Mouse (Mus musculus) forebrain, embryonic 13.5 days (tissue): ENCODE data around the gene Ilk. TPM values are rescaled to one million over a fixed set of nuclear protein-coding genes. Genes with fewer than 3 reads are reported as not detected.
"Not testable (repeated sequence)": the region's sequence is repeated elsewhere in the genome, so short reads cannot be mapped to it uniquely, and the experiment has no call there.

Source experiments
- ATAC-seq: fragments of 200-750 bp; cut with Nextera tagmentation; 2 replicates; pipeline ENCODE4 v1.8.0; 2017
- H3K27ac ChIP-seq: fragments of 300-500 bp; sonication (generic); 2 replicates; pipeline ENCODE4 v1.5.1; 2015; ENCODE audit warnings: inconsistent platforms, mild to moderate bottlenecking, moderate library complexity
- H3K27me3 ChIP-seq: fragments of 300-500 bp; sonication (generic); 2 replicates; pipeline ENCODE4 v1.6.1; 2015; ENCODE audit warnings: mild to moderate bottlenecking, inconsistent platforms
- H3K36me3 ChIP-seq: fragments of 300-500 bp; sonication (generic); 2 replicates; pipeline ENCODE4 v1.6.1; 2015; ENCODE audit warnings: mild to moderate bottlenecking, inconsistent platforms; ENCODE audit not compliant: poor library complexity, severe bottlenecking
- H3K4me1 ChIP-seq: fragments of 300-500 bp; sonication (generic); 2 replicates; pipeline ENCODE4 v1.6.1; 2015; ENCODE audit warnings: inconsistent platforms
- H3K4me2 ChIP-seq: fragments of 300-500 bp; sonication (generic); 2 replicates; pipeline ENCODE4 v1.6.1; 2015; ENCODE audit warnings: inconsistent platforms, mild to moderate bottlenecking, moderate library complexity
- H3K4me3 ChIP-seq: fragments of 300-500 bp; sonication (generic); 2 replicates; pipeline ENCODE4 v1.5.1; 2015; ENCODE audit warnings: mild to moderate bottlenecking, inconsistent platforms
- H3K9ac ChIP-seq: fragments of 300-500 bp; sonication (generic); 2 replicates; pipeline ENCODE4 v1.6.1; 2015; ENCODE audit warnings: mild to moderate bottlenecking, inconsistent platforms
- H3K9me3 ChIP-seq: fragments of 300-500 bp; sonication (generic); replicated peaks from 2 replicates; pipeline ENCODE4 v1.6.1; 2016; ENCODE audit warnings: inconsistent platforms
- WGBS: fragments of 180-500 bp; shearing (Covaris S2); methylation state at CpG from one replicate; pipeline ENCODE4 v1.1.7; 2015; 5-methylcytosine and 5-hydroxymethylcytosine counted together
- polyA plus RNA-seq: library from polyadenylated mRNA; unstranded; fragments of >200 nt; fragmentation: Nextera tagmentation; extraction: Ambion mirVana; gene quantifications from 2 replicates; pipeline ENCODE4 v1.2.1, GENCODE M21; 2015

Ilk gene
- polyA plus RNA-seq, 1 experiment from 2014 or later = 179 TPM

- 54% methylated on average over 4 of the region's 4 CpGs for WGBS
- Histone ChIP-seq H3K4me1 (peaks cover 30% of the 10 kb centered on the region), H3K36me3 (peaks cover 52% of the 10 kb centered on the region), H3K4me2 (peak overlapping the region; percentile 95), H3K4me3 (peak overlapping the region; percentile 82), H3K9ac (peak overlapping the region; percentile 86)
- not testable (repeated sequence) for ATAC-seq, H3K9me3 ChIP-seq, H3K27me3 ChIP-seq, H3K27ac ChIP-seq
These were observed 928 bp upstream of the Ilk start for GRCm38 (mm10) chr7:105735464-105735863.

- Histone ChIP-seq H3K36me3 (peaks cover 52% of the 10 kb centered on the region), H3K4me1 (peaks cover 30% of the 10 kb centered on the region), H3K9ac (peak within 1 kb of the TSS; percentile 86), H3K9me3 (no peaks in the 10 kb centered on the region), H3K4me3 (peak within 1 kb of the TSS; percentile 82), H3K4me2 (peak within 1 kb of the TSS; percentile 95), H3K27me3 (no peaks in the 10 kb centered on the region), H3K27ac (peak within 1 kb of the TSS; percentile 70)
- ATAC-seq = no peak; the same call in 1 of the 2 replicates
- WGBS = under 1% methylated on average over 30 of the region's 30 CpGs
These were observed 624 bp downstream of the Ilk start, which contains the start of gene Rrp8 for GRCm38 (mm10) chr7:105736911-105737521. Gene Rrp8, minus strand, starts transcription at chr7:105737385.

DNA sequence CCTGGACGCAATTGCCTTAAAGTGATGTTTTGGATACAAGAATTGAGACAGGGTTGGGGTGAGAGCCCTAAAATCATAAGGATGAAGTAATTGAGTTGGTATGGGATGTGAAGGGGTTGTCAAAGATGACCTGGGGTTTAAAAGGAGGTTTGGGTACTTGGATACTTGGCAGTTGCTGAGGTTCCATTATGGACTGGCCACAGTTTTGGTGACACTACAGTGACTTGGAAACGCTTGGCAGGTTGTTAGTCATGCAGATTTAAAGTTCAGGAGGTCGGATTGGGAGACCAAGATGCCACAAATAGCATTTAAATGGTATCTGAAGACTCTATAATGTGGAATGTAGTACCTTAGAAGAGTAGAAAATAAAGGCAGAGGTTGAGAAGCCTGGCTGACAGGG lies 1.3 kb downstream of the Ilk start:
- H3K27ac ChIP-seq = no peak overlapping the region
- H3K9ac ChIP-seq = peak overlapping the region; percentile 86
- ATAC-seq = no peak
- H3K9me3 ChIP-seq = no peaks in the 10 kb centered on the region
- H3K4me3 ChIP-seq = peak overlapping the region; percentile 82
- no peaks in the 10 kb centered on the region for H3K27me3 ChIP-seq
- 44% methylated on average over 3 of the region's 3 CpGs for WGBS
- H3K4me1 ChIP-seq = peaks cover 30% of the 10 kb centered on the region
- peaks cover 52% of the 10 kb centered on the region for H3K36me3 ChIP-seq
- peak overlapping the region; percentile 95 for H3K4me2 ChIP-seq

DNA sequence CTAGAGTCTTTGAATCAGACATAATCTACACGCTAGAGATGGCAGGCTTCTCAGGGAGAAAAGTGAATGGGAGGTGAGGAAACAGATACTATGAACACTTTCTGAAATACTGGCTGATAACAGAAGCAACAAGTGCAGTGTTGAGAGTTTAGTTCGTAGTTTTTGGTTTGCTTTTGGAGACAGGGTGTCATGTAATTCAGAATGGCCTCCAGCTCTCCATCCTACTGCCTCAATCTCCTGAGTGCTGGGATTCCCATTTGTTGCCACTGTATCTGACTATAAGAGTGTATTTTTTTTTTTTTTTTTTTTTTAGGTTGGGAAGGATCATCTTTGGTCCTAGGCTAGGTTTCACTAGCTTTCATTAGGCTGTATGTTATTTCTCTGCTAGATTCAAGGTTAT lies 1.9 kb downstream of the Ilk start:
- 84% methylated on average over 2 of the region's 2 CpGs for WGBS
- H3K9me3 ChIP-seq = no peaks in the 10 kb centered on the region
- H3K36me3 ChIP-seq = peaks cover 50% of the 10 kb centered on the region
- H3K27ac ChIP-seq = no peak overlapping the region
- no peak for ATAC-seq
- H3K4me3 ChIP-seq = no peak overlapping the region
- peak overlapping the region; percentile 33; the same call in 1 of the 2 replicates for H3K4me2 ChIP-seq
- H3K9ac ChIP-seq = 0 out of 2 replicates have a peak overlapping the region, but pooled peaks have one; percentile 12
- no peaks in the 10 kb centered on the region for H3K27me3 ChIP-seq
- peaks cover 34% of the 10 kb centered on the region for H3K4me1 ChIP-seq

DNA sequence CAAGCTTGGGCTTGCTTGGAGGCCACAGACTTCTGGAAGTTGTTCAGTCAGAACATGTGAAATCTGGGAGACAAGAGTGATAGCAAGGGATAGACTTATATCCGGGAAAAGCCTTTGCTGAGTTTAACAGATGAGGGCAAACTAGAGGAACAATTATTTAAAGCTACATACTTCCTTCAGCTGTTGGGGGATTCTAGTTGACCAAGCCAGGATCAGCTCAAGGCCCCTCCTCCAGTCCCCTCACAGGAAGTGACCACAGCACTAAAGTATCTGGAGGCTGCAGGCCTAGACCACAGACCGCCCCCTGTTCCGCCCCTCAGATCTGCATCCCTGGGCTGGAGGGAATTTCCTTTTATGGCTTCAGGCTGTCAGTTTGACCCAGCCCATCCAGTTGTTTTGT lies 2.6 kb downstream of the Ilk start:
- Histone ChIP-seq H3K9ac (no peak overlapping the region), H3K36me3 (peaks cover 43% of the 10 kb centered on the region), H3K27ac (no peak overlapping the region), H3K4me3 (no peak overlapping the region), H3K27me3 (no peaks in the 10 kb centered on the region), H3K9me3 (no peaks in the 10 kb centered on the region), H3K4me2 (no peak overlapping the region), H3K4me1 (peaks cover 40% of the 10 kb centered on the region)
- no peak for ATAC-seq
- 31% methylated on average over 3 of the region's 3 CpGs for WGBS

DNA sequence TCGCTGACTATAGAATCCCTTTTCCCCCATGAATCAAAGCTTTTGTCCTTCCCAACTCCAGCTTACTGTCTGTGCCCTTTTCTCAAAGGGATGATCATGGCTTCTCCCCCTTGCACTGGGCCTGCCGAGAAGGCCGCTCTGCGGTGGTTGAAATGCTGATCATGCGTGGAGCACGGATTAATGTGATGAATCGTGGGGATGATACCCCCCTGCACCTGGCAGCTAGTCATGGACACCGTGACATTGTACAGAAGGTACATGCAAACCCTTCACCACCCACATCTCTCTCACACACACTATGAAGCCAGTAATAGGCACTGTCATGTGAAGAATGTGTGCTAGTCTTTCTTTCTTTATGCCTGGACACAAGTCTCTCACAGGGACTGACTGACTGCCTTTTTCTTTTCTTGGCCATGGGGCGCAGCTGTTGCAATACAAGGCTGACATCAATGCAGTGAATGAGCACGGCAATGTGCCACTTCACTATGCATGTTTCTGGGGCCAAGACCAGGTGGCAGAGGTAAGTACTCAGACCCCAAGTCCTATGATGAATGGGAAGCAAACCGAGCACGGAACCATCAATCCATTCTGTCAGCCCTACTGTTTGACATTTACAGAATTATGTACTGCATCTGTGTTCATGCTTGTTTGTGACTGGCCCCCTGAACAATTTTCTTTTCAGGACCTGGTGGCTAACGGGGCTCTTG lies 3.9 kb downstream of the Ilk start:
- Histone ChIP-seq H3K27ac (no peak overlapping the region), H3K36me3 (peaks cover 34% of the 10 kb centered on the region), H3K4me2 (no peak overlapping the region), H3K9ac (no peak overlapping the region), H3K4me3 (no peak overlapping the region), H3K27me3 (no peaks in the 10 kb centered on the region), H3K4me1 (peaks cover 38% of the 10 kb centered on the region), H3K9me3 (no peaks in the 10 kb centered on the region)
- ATAC-seq = no peak
- 85% methylated on average over 13 of the region's 13 CpGs for WGBS

- Histone ChIP-seq H3K4me3 (no peak overlapping the region), H3K4me2 (no peak overlapping the region), H3K4me1 (peaks cover 32% of the 10 kb centered on the region), H3K9me3 (no peaks in the 10 kb centered on the region), H3K27ac (no peak overlapping the region), H3K9ac (no peak overlapping the region), H3K27me3 (no peaks in the 10 kb centered on the region), H3K36me3 (peaks cover 34% of the 10 kb centered on the region)
- no peak for ATAC-seq
- WGBS = 88% methylated on average over 6 of the region's 6 CpGs
These were observed 4.5 kb downstream of the Ilk start for GRCm38 (mm10) chr7:105740851-105741250.

- Histone ChIP-seq H3K9me3 (no peaks in the 10 kb centered on the region), H3K36me3 (peaks cover 44% of the 10 kb centered on the region), H3K27ac (no peak overlapping the region), H3K9ac (no peak overlapping the region), H3K27me3 (no peaks in the 10 kb centered on the region), H3K4me1 (peaks cover 32% of the 10 kb centered on the region), H3K4me2 (no peak overlapping the region), H3K4me3 (no peak overlapping the region)
- 89% methylated on average over 9 of the region's 9 CpGs for WGBS
- no peak for ATAC-seq
These were observed 5.6 kb downstream of the Ilk start for GRCm38 (mm10) chr7:105741978-105742377.

- WGBS = 86% methylated on average over 7 of the region's 7 CpGs
- Histone ChIP-seq H3K4me2 (peak overlapping the region; percentile 91), H3K4me1 (peaks cover 25% of the 10 kb centered on the region), H3K36me3 (peaks cover 51% of the 10 kb centered on the region), H3K4me3 (peak overlapping the region; percentile 98; the same call in 1 of the 2 replicates)
- ATAC-seq, H3K27me3 ChIP-seq, H3K27ac ChIP-seq, H3K9ac ChIP-seq, H3K9me3 ChIP-seq: not testable (repeated sequence)
These were observed 6.3 kb downstream of the Ilk start for GRCm38 (mm10) chr7:105742539-105743215.

GRCm38 (mm10) chr7:105743246-105743925 lies 7.0 kb downstream of the Ilk start:
- Histone ChIP-seq H3K9ac (peak overlapping the region; percentile 92), H3K4me1 (peaks cover 18% of the 10 kb centered on the region), H3K4me2 (peak overlapping the region; percentile 91), H3K4me3 (peak overlapping the region; percentile 98), H3K36me3 (peaks cover 58% of the 10 kb centered on the region)
- ATAC-seq, H3K27me3 ChIP-seq, H3K27ac ChIP-seq, H3K9me3 ChIP-seq: not testable (repeated sequence)
- 36% methylated on average over 20 of the region's 20 CpGs for WGBS

DNA sequence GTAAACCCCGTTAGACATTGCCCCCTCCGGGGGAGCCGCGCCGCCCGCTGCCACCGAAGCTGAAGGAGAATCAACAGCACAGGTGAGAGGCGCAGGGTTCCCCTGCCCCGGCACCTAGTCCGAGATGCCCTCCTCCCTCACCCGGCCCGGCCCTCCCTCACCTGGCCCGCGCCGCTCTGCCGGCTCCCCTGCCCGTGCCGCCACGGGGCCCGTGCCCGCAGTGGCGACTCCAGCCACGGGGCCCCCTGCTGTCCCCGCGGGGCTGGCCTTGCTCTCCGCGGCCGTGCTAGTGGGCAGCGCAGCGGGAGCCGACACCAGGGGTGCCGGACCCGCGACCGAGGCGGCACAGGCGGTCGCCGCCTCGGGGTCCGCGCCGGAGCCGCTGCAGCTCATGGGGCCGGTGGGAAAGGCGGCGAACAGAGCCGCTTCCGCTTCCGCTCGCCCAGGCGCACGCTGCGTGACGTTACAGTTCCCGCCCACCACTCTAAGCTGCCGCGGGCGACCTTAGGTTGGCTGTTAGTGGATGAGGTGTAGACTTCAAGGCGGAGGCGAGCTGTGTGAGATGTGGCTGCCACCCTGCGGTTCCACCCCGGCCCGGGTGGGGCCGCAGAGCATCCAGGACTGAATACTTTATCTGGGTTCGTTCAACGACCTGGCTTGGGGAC lies 7.7 kb downstream of the Ilk start, which contains the start of gene Taf10:
Gene Taf10, minus strand, starts transcription at position 436 of the 665 bp plus-strand sequence.
- ATAC-seq = peak; percentile 99
- Histone ChIP-seq H3K27ac (peak within 1 kb of the TSS; percentile 79), H3K9ac (peak within 1 kb of the TSS; percentile 92), H3K27me3 (no peaks in the 10 kb centered on the region), H3K36me3 (peaks cover 65% of the 10 kb centered on the region), H3K4me1 (peaks cover 11% of the 10 kb centered on the region), H3K4me3 (peak within 1 kb of the TSS; percentile 98), H3K4me2 (peak within 1 kb of the TSS; percentile 91), H3K9me3 (no peaks in the 10 kb centered on the region)
- under 1% methylated on average over 60 of the region's 67 CpGs for WGBS
